Mouse (Mus musculus): ENCODE results near the gene Olfr218. TPM values are rescaled to one million over a fixed set of nuclear protein-coding genes. Genes with fewer than 3 reads are reported as not detected.
"Not testable (repeated sequence)": the region's sequence is repeated elsewhere in the genome, so short reads cannot be mapped to it uniquely, and the experiment has no call there.

The Olfr218 gene
- total RNA-seq (2021), result not detected
- long read RNA-seq, experiment 1, result 0 reads
- long read RNA-seq, experiment 2, result 0 reads

- DNase-seq, result no peak
Observed at GRCm38 (mm10) chr1:173197508-173197907, at the start of gene Olfr218. TSS of gene Olfr218 (plus strand) at chr1:173197808.

GRCm38 (mm10) chr1:173174154-173174842, 23.3 kb upstream of the Olfr218 start:
- no peak for DNase-seq

- DNase-seq, result no peak
Observed at GRCm38 (mm10) chr1:173190540-173190939, 7.1 kb upstream of the Olfr218 start, which contains the start of gene Olfr1406. TSS of gene Olfr1406 (minus strand) at chr1:173190640.

GRCm38 (mm10) chr1:173192059-173192458, 5.5 kb upstream of the Olfr218 start:
- DNase-seq, result no peak

- DNase-seq, result no peak
Observed at GRCm38 (mm10) chr1:173196359-173196758, 1.2 kb upstream of the Olfr218 start.

- no peak for DNase-seq
Observed at GRCm38 (mm10) chr1:173212092-173212491, 14.5 kb downstream of the Olfr218 start, which contains the start of gene Olfr1404. TSS of gene Olfr1404 (plus strand) at chr1:173212392.

GRCm38 (mm10) chr1:173216481-173216880, 18.9 kb downstream of the Olfr218 start:
- DNase-seq, result no peak

GRCm38 (mm10) chr1:173227081-173227480, 29.5 kb downstream of the Olfr218 start, which contains the start of gene Fcer1a:
TSS of gene Fcer1a (minus strand) at chr1:173227214.
- DNase-seq, result no peak

- not testable (repeated sequence) for DNase-seq
Observed at GRCm38 (mm10) chr1:173237004-173237403, 39.4 kb downstream of the Olfr218 start.

- DNase-seq, result no peak
Observed at GRCm38 (mm10) chr1:173249888-173250287, 52.3 kb downstream of the Olfr218 start.

Other genes with a start within 250 kb of the Olfr218 start
- gene Olfr16, start 247.4 kb upstream of the Olfr218 start, total RNA-seq (2021), result not detected
- gene Olfr1408, start 60.4 kb upstream of the Olfr218 start, total RNA-seq (2021), result not detected
- not detected for gene Olfr1406, start 7.2 kb upstream of the Olfr218 start, total RNA-seq (2021)
- gene Olfr1404, start 14.6 kb downstream of the Olfr218 start, total RNA-seq (2021), result not detected
- not detected for gene Fcer1a, start 29.4 kb downstream of the Olfr218 start, total RNA-seq (2021)
- gene Olfr418, start 68.2 kb downstream of the Olfr218 start, total RNA-seq (2021), result not detected
- not detected for gene Mptx2, start 80.0 kb downstream of the Olfr218 start, total RNA-seq (2021)
- 1 to 10 TPM; 3.4 to 5.2 TPM for gene Ackr1, start 135.9 kb downstream of the Olfr218 start, total RNA-seq (2021)
- gene Aim2, start 153.1 kb downstream of the Olfr218 start, total RNA-seq (2021), result under 1 TPM; 0.46 to 0.56 TPM
- gene Cadm3, start 169.9 kb downstream of the Olfr218 start, total RNA-seq (2021), result 10 to 100 TPM in 1 of 2 experiments, 1 to 10 TPM in 1; 9.9 to 11.4 TPM

Data from gastrocnemius, postnatal 25 days (tissue).